Mouse (Mus musculus) splenic B cell, adult 2 months (primary cell): ENCODE results near the gene Ttc24.
A peak's percentile ranks its signal among the peaks of the same experiment; 100 is the strongest.

Experiments used
- DNase-seq: peaks from one replicate; pipeline ENCODE4 v3.0.0-alpha.2; 2011; ENCODE audit warnings: low read depth, low spot score
- H3K27me3 ChIP-seq: 2 replicates; pipeline ENCODE4 v1.6.1; 2012; ENCODE audit warnings: mild to moderate bottlenecking, low read length, moderate library complexity, mixed read lengths; ENCODE audit not compliant: control insufficient read depth, poor library complexity, insufficient read depth, severe bottlenecking
- H3K36me3 ChIP-seq: 2 replicates; pipeline ENCODE4 v1.6.1; 2012; ENCODE audit warnings: mild to moderate bottlenecking, low read length, moderate library complexity, mixed read lengths; ENCODE audit not compliant: control insufficient read depth, poor library complexity, insufficient read depth, severe bottlenecking

Ttc24 gene

GRCm38 (mm10) chr3:88078204-88078603, at the start of gene Ttc24:
TSS of gene Ttc24 (minus strand) at chr3:88078304.
- no peaks in the 10 kb centered on the region for H3K36me3 ChIP-seq
- no peaks in the 10 kb centered on the region for H3K27me3 ChIP-seq
- DNase-seq = no peak

- Histone ChIP-seq H3K36me3 (no peaks in the 10 kb centered on the region), H3K27me3 (no peaks in the 10 kb centered on the region)
- peak; percentile 20 for DNase-seq
Measured at GRCm38 (mm10) chr3:88127636-88128035, 49.5 kb upstream of the Ttc24 start.

GRCm38 (mm10) chr3:88126181-88126580, 48.1 kb upstream of the Ttc24 start:
- DNase-seq = no peak
- H3K36me3 ChIP-seq = no peaks in the 10 kb centered on the region
- H3K27me3 ChIP-seq = no peaks in the 10 kb centered on the region

- no peak for DNase-seq
- H3K27me3 ChIP-seq = no peaks in the 10 kb centered on the region
Measured at GRCm38 (mm10) chr3:88125195-88125594, 47.1 kb upstream of the Ttc24 start.

GRCm38 (mm10) chr3:88121164-88122131, 43.3 kb upstream of the Ttc24 start:
- no peak for DNase-seq
- no peaks in the 10 kb centered on the region for H3K27me3 ChIP-seq
- H3K36me3 ChIP-seq = no peaks in the 10 kb centered on the region

More at GRCm38 (mm10) chr3:88125195-88125594, 47.1 kb upstream of the Ttc24 start:
- no peaks in the 10 kb centered on the region for H3K36me3 ChIP-seq

- no peaks in the 10 kb centered on the region for H3K36me3 ChIP-seq
- no peaks in the 10 kb centered on the region for H3K27me3 ChIP-seq
- DNase-seq = no peak
Measured at GRCm38 (mm10) chr3:88120117-88120651, 42.1 kb upstream of the Ttc24 start.

GRCm38 (mm10) chr3:88114396-88114795, 36.3 kb upstream of the Ttc24 start:
- Histone ChIP-seq H3K36me3 (no peaks in the 10 kb centered on the region), H3K27me3 (no peaks in the 10 kb centered on the region)
- DNase-seq = no peak

- DNase-seq = no peak
- no peaks in the 10 kb centered on the region for H3K36me3 ChIP-seq
- no peaks in the 10 kb centered on the region for H3K27me3 ChIP-seq
Measured at GRCm38 (mm10) chr3:88109126-88109525, 31.0 kb upstream of the Ttc24 start.

- no peaks in the 10 kb centered on the region for H3K36me3 ChIP-seq
- DNase-seq = no peak
Measured at GRCm38 (mm10) chr3:88106126-88106525, 28.0 kb upstream of the Ttc24 start.

GRCm38 (mm10) chr3:88102611-88103010, 24.5 kb upstream of the Ttc24 start:
- H3K36me3 ChIP-seq = no peaks in the 10 kb centered on the region
- no peak for DNase-seq

More at GRCm38 (mm10) chr3:88106126-88106525, 28.0 kb upstream of the Ttc24 start:
- no peaks in the 10 kb centered on the region for H3K27me3 ChIP-seq

GRCm38 (mm10) chr3:88102196-88102595, 24.1 kb upstream of the Ttc24 start:
- DNase-seq = no peak
- H3K36me3 ChIP-seq = no peaks in the 10 kb centered on the region
- H3K27me3 ChIP-seq = no peaks in the 10 kb centered on the region

More at GRCm38 (mm10) chr3:88102611-88103010, 24.5 kb upstream of the Ttc24 start:
- H3K27me3 ChIP-seq = no peaks in the 10 kb centered on the region

- no peak for DNase-seq
- no peaks in the 10 kb centered on the region for H3K27me3 ChIP-seq
- H3K36me3 ChIP-seq = no peaks in the 10 kb centered on the region
Measured at GRCm38 (mm10) chr3:88101736-88102135, 23.6 kb upstream of the Ttc24 start.

GRCm38 (mm10) chr3:88100251-88100650, 22.1 kb upstream of the Ttc24 start:
- DNase-seq = no peak
- Histone ChIP-seq H3K27me3 (no peaks in the 10 kb centered on the region), H3K36me3 (no peaks in the 10 kb centered on the region)

GRCm38 (mm10) chr3:88097666-88098065, 19.6 kb upstream of the Ttc24 start:
- DNase-seq = no peak
- no peaks in the 10 kb centered on the region for H3K27me3 ChIP-seq
- no peaks in the 10 kb centered on the region for H3K36me3 ChIP-seq

GRCm38 (mm10) chr3:88094126-88094525, 16.0 kb upstream of the Ttc24 start:
- Histone ChIP-seq H3K36me3 (no peaks in the 10 kb centered on the region), H3K27me3 (no peaks in the 10 kb centered on the region)
- no peak for DNase-seq
